Comparison of ENCODE assay signal across 14 mouse cellular contexts in the genomic region with DNA sequence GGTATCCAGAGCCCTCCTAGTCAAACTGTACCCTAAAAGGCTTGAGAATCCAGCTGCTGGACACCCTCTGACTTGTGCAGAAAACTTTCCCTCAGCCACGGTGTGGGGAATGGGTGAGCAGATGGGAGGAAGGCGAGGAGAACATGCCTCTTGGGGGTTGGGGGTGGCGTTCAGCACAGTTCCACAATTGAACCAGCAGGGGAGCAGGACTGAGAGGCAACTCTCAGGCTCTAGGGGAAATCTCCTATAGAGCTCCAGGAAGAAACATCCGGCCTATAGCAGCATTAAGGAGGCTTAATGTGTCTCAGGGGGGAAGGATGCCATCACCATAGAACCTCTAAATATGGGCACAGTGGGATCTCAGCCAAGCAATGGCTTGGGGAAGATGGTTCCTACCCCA. TPM values are rescaled to one million over a fixed set of nuclear protein-coding genes. Genes with fewer than 3 reads are reported as not detected.
DNase-seq lines count a peak whose midpoint lies in the region; ATAC-seq and TF ChIP-seq lines count a peak whose summit lies in the region.
"Had no signal": no experiment of that assay in that cellular context is flagged by ENCODE, and none has a peak within 500 bp of the region (broad histone marks: within the 10 kb centered on the region; RNA-seq: fewer than 3 reads in every experiment).

No protein-coding gene starts in this region.

- H3K27ac ChIP-seq in layer of hippocampus, adult 2 months: 0 out of 2 replicates have a peak overlapping the region, but pooled peaks have one; percentile 83
- no peak overlapping the region for H3K27ac ChIP-seq in forebrain, postnatal 0 days (ENCODE audit: low read depth, low read length)
- H3K27ac ChIP-seq in midbrain, embryonic 16.5 days (ENCODE audit: low read length): peak overlapping the region; percentile 53
- H3K27ac ChIP-seq: embryonic facial prominence, embryonic 13.5 days had no signal

- no peak for DNase-seq in layer of hippocampus, adult 2 months (ENCODE audit: low spot score in 2 of 2)
- no peak for DNase-seq in layer of hippocampus, adult 8-10 months (ENCODE audit: low spot score in 2 of 2)
- DNase-seq in ZHBTc4 (ENCODE audit: low read depth, low spot score): peak; percentile 72
- DNase-seq in forebrain, postnatal 0 days: no peak
- no peak for DNase-seq in frontal cortex, postnatal 10 days (ENCODE audit: low spot score in 2 of 2)
- DNase-seq in kidney, postnatal 25 days: no peak
- DNase-seq in cerebellum, adult 11-12 months: no peak
- DNase-seq: adrenal gland, postnatal 10 days; kidney, postnatal 14 days; lung, adult 2 months had no signal

- no peak overlapping the region for H3K9ac ChIP-seq in forebrain, postnatal 0 days
- H3K9ac ChIP-seq in midbrain, embryonic 16.5 days (ENCODE audit: low read depth, low read length): peak overlapping the region; percentile 38; the same call in 1 of the 2 replicates
- H3K9ac ChIP-seq: embryonic facial prominence, embryonic 13.5 days had no signal

- H3K4me2 ChIP-seq in forebrain, postnatal 0 days (ENCODE audit: low read depth): no peak overlapping the region
- H3K4me2 ChIP-seq in midbrain, embryonic 16.5 days (ENCODE audit: low read length): peak overlapping the region; percentile 88
- H3K4me2 ChIP-seq: embryonic facial prominence, embryonic 13.5 days; heart, embryonic 11.5 days had no signal

- no peaks in the 10 kb centered on the region for H3K9me3 ChIP-seq in forebrain, postnatal 0 days (ENCODE audit: low read length)
- H3K9me3 ChIP-seq in midbrain, embryonic 16.5 days (replicated peaks; ENCODE audit: control insufficient read depth, low read length, poor library complexity, severe bottlenecking): no peaks in the 10 kb centered on the region
- H3K9me3 ChIP-seq: embryonic facial prominence, embryonic 13.5 days had no signal

- TF ChIP-seq CTCF in layer of hippocampus, adult 2 months (conservative IDR thresholded peaks at IDR 0.05): peak; percentile 77
- peak; percentile 58 for TF ChIP-seq CTCF in forebrain, postnatal 0 days (IDR thresholded peaks at IDR 0.05; ENCODE audit: low read depth)

- no peaks in the 10 kb centered on the region; the same call in 1 of the 2 replicates for H3K4me1 ChIP-seq in forebrain, postnatal 0 days (ENCODE audit: insufficient read depth)
- H3K4me1 ChIP-seq in midbrain, embryonic 16.5 days (ENCODE audit: control insufficient read depth, insufficient read depth, low read length): peaks cover 11% of the 10 kb centered on the region
- H3K4me1 ChIP-seq: embryonic facial prominence, embryonic 13.5 days had no signal

- WGBS in forebrain, postnatal 0 days: 5% methylated on average over 4 of the region's 4 CpGs
- 0% methylated on average over 4 of the region's 4 CpGs for WGBS in midbrain, embryonic 16.5 days

- no peak overlapping the region for H3K4me3 ChIP-seq in layer of hippocampus, adult 2 months
- H3K4me3 ChIP-seq in forebrain, postnatal 0 days (ENCODE audit: low read depth, low read length): no peak overlapping the region
- peak overlapping the region; percentile 7; the same call in 1 of the 2 replicates for H3K4me3 ChIP-seq in midbrain, embryonic 16.5 days (ENCODE audit: low read depth, low read length)
- H3K4me3 ChIP-seq: embryonic facial prominence, embryonic 13.5 days had no signal

- peaks cover 9% of the 10 kb centered on the region; the same call in 1 of the 2 replicates for H3K27me3 ChIP-seq in forebrain, postnatal 0 days (ENCODE audit: insufficient read depth, low read length)
- no peaks in the 10 kb centered on the region for H3K27me3 ChIP-seq in midbrain, embryonic 16.5 days (ENCODE audit: control insufficient read depth, insufficient read depth, low read depth, low read length)

- peak; percentile 66 for ATAC-seq in forebrain, postnatal 0 days
- no peak for ATAC-seq in midbrain, embryonic 16.5 days

- H3K36me3 ChIP-seq in forebrain, postnatal 0 days (ENCODE audit: insufficient read depth): no peaks in the 10 kb centered on the region
- H3K36me3 ChIP-seq in midbrain, embryonic 16.5 days (ENCODE audit: control insufficient read depth, insufficient read depth, low read length): no peaks in the 10 kb centered on the region
- H3K36me3 ChIP-seq: embryonic facial prominence, embryonic 13.5 days had no signal

RNA-seq across cellular contexts. Expression of a gene that starts 2.7 kb away (rescaled TPM):
- total RNA-seq in layer of hippocampus, adult 2 months (2021): 10 to 100 TPM; 44.5 to 45.3 TPM
- 10 to 100 TPM; 44.9 to 46.8 (median 45.8) TPM for total RNA-seq in layer of hippocampus, adult 8-10 months (2022)
- 51.2 and 71.7 TPM in 2 replicates for total RNA-seq in forebrain, postnatal 0 days (2014; rRNA removed)
- 23.0 and 29.2 TPM in 2 replicates for polyA plus RNA-seq in forebrain, postnatal 0 days (2015; fragmentation: Nextera tagmentation; extraction: Ambion mirVana)
- polyA plus RNA-seq in midbrain, embryonic 16.5 days (2015; fragmentation: Nextera tagmentation; extraction: Ambion mirVana): 47.5 and 49.0 TPM in 2 replicates

RNA-seq across cellular contexts. Expression of a gene that starts 21.0 kb away (rescaled TPM):
- 10 to 100 TPM; 43.7 to 47.9 TPM for total RNA-seq in layer of hippocampus, adult 2 months (2021)
- total RNA-seq in layer of hippocampus, adult 8-10 months (2022): 10 to 100 TPM; 35.5 to 54.7 (median 43.9) TPM
- total RNA-seq in forebrain, postnatal 0 days (2014; rRNA removed): 22.7 and 25.6 TPM in 2 replicates
- 16.9 and 24.0 TPM in 2 replicates for polyA plus RNA-seq in forebrain, postnatal 0 days (2015; fragmentation: Nextera tagmentation; extraction: Ambion mirVana)
- polyA plus RNA-seq in midbrain, embryonic 16.5 days (2015; fragmentation: Nextera tagmentation; extraction: Ambion mirVana): 46.9 and 48.1 TPM in 2 replicates

RNA-seq across cellular contexts. Expression of a gene that starts 30.3 kb away (rescaled TPM):
- not detected for total RNA-seq in layer of hippocampus, adult 2 months (2021)
- total RNA-seq in layer of hippocampus, adult 8-10 months (2022): not detected
- total RNA-seq in forebrain, postnatal 0 days (2014; rRNA removed): not detected in 2 replicates
- polyA plus RNA-seq in forebrain, postnatal 0 days (2015; fragmentation: Nextera tagmentation; extraction: Ambion mirVana): not detected in 2 replicates
- not detected in 2 replicates for polyA plus RNA-seq in midbrain, embryonic 16.5 days (2015; fragmentation: Nextera tagmentation; extraction: Ambion mirVana)
- total RNA-seq: adrenal gland, postnatal 10 days had no signal
- polyA plus RNA-seq: embryonic facial prominence, embryonic 13.5 days; heart, embryonic 11.5 days; lung, adult 2 months; stomach, embryonic 16.5 days had no signal

RNA-seq across cellular contexts. Expression of a gene that starts 46.5 kb away (rescaled TPM):
- 10 to 100 TPM; 35.4 to 36.2 TPM for total RNA-seq in layer of hippocampus, adult 2 months (2021)
- 10 to 100 TPM; 33.2 to 41.8 (median 37.8) TPM for total RNA-seq in layer of hippocampus, adult 8-10 months (2022)
- 43.3 and 55.0 TPM in 2 replicates for total RNA-seq in forebrain, postnatal 0 days (2014; rRNA removed)
- polyA plus RNA-seq in forebrain, postnatal 0 days (2015; fragmentation: Nextera tagmentation; extraction: Ambion mirVana): 36.5 and 46.2 TPM in 2 replicates
- polyA plus RNA-seq in midbrain, embryonic 16.5 days (2015; fragmentation: Nextera tagmentation; extraction: Ambion mirVana): 62.5 and 65.9 TPM in 2 replicates

RNA-seq across cellular contexts. Expression of a gene that starts 46.9 kb away (rescaled TPM):
- total RNA-seq in layer of hippocampus, adult 2 months (2021): 10 to 100 TPM; 63.9 to 66.0 TPM
- 10 to 100 TPM; 58.5 to 76.8 (median 70.4) TPM for total RNA-seq in layer of hippocampus, adult 8-10 months (2022)
- total RNA-seq in forebrain, postnatal 0 days (2014; rRNA removed): 54.2 and 56.6 TPM in 2 replicates
- polyA plus RNA-seq in forebrain, postnatal 0 days (2015; fragmentation: Nextera tagmentation; extraction: Ambion mirVana): 46.0 and 48.7 TPM in 2 replicates
- 51.8 and 55.6 TPM in 2 replicates for polyA plus RNA-seq in midbrain, embryonic 16.5 days (2015; fragmentation: Nextera tagmentation; extraction: Ambion mirVana)
